Mouse (Mus musculus) cerebellum, adult 2 months (tissue): ENCODE measurements around the gene Btbd8.

Experiments used
- CTCF ChIP-seq: fragments of 200-500 bp; IDR thresholded peaks from 2 replicates; pipeline ENCODE4 v1.5.1; 2011; ENCODE audit warnings: low read depth, mild to moderate bottlenecking, control low read depth, low read length, moderate library complexity, borderline replicate concordance; ENCODE audit not compliant: insufficient read depth
- POLR2A ChIP-seq: fragments of 200-500 bp; IDR thresholded peaks from 2 replicates; pipeline ENCODE4 v1.6.1; 2011; ENCODE audit warnings: low read length, control low read depth, borderline replicate concordance; ENCODE audit not compliant: insufficient read depth

DNA sequence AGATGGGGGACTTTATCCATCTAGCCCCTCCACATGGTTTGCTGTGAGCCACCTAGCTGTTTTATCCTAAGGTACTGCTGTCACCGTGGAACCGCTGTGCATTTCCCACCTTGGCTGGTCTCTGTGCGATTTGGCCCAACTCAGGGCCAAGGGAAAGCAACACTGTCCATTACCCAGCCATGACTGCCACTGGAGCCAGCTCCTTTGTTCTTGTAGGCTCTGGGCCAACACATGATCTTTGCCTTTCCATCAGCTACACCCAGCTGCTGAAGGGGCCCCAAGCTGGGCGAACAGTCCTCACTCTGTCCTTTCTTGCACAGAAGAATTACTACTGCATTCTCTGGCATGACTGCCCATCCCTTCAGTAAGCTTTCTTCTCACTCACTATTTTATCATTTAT lies 80.8 kb downstream of the Btbd8 start:
- no peak for TF ChIP-seq POLR2A
- TF ChIP-seq CTCF = no peak
